Mouse (Mus musculus) kidney, postnatal 36 days (tissue): Measurements from ENCODE around the gene Rfx8.

Source experiments
- DNase-seq, 2 experiments: peaks; one replicate each; pipeline ENCODE4 v3.0.0; 2021 to 2022; ENCODE audit warnings: mixed read lengths in 2 of 2

The Rfx8 gene

DNA sequence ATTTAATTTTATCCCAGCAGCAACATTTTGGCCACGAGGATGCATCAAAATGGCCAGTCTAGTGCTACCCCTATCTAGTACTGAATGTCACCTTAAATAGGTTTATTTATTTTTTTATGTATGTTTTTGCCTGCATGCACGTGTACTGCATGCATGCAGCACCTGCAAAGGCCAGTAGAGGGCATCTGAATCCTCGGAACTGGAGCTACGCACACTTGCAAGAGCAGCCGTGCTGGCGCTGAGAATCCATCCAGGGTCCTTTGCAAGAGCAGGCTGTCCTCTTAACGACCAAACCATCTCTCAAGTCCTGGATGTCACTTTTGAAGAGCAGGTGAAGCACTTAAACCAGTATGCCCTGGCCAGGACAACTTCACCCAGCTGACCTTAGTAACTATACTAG lies 79.1 kb downstream of the Rfx8 start:
- no peak for DNase-seq

- DNase-seq, result no peak
Measured at GRCm38 (mm10) chr1:39637139-39637538, 83.7 kb downstream of the Rfx8 start.

GRCm38 (mm10) chr1:39636660-39637059 lies 84.1 kb downstream of the Rfx8 start:
- DNase-seq, result no peak

- no peak for DNase-seq
Measured at GRCm38 (mm10) chr1:39636196-39636595, 84.6 kb downstream of the Rfx8 start.

GRCm38 (mm10) chr1:39628606-39629005 lies 92.2 kb downstream of the Rfx8 start:
- no peak for DNase-seq

GRCm38 (mm10) chr1:39625491-39625890 lies 95.3 kb downstream of the Rfx8 start:
- no peak for DNase-seq

- DNase-seq, result no peak
Measured at GRCm38 (mm10) chr1:39623729-39624128, 97.1 kb downstream of the Rfx8 start.

DNA sequence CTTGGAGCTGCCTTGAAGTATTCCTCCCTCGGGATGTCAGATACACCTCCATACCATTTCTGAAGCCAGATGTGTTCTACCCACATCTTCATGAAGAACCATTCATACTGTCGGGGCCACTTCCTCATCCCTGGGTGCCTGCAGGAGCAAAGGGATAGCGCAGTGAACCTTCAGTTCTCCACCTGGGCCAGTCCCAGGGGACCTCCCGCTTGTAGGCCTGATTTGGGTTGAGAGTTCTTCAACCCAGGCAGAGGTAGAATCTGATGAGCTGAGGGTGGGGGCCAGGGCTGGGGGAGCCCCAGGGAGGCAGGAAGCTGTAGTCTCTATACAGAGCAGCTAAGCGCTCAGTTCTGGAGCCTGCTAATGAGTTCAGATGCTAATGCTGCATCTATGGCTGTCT lies 97.7 kb downstream of the Rfx8 start:
- DNase-seq, result no peak

GRCm38 (mm10) chr1:39618524-39618923 lies 102.3 kb downstream of the Rfx8 start:
- no peak for DNase-seq

- DNase-seq, result no peak
Measured at GRCm38 (mm10) chr1:39615526-39615925, 105.3 kb downstream of the Rfx8 start.
